Mouse (Mus musculus): ENCODE results near the gene Tex12. TPM values are rescaled to one million over a fixed set of nuclear protein-coding genes. Genes with fewer than 3 reads are reported as not detected.

Tex12 gene
- not detected in 2 replicates for polyA plus RNA-seq (2014; fragmentation: Nextera tagmentation; extraction: Ambion mirVana)

DNA sequence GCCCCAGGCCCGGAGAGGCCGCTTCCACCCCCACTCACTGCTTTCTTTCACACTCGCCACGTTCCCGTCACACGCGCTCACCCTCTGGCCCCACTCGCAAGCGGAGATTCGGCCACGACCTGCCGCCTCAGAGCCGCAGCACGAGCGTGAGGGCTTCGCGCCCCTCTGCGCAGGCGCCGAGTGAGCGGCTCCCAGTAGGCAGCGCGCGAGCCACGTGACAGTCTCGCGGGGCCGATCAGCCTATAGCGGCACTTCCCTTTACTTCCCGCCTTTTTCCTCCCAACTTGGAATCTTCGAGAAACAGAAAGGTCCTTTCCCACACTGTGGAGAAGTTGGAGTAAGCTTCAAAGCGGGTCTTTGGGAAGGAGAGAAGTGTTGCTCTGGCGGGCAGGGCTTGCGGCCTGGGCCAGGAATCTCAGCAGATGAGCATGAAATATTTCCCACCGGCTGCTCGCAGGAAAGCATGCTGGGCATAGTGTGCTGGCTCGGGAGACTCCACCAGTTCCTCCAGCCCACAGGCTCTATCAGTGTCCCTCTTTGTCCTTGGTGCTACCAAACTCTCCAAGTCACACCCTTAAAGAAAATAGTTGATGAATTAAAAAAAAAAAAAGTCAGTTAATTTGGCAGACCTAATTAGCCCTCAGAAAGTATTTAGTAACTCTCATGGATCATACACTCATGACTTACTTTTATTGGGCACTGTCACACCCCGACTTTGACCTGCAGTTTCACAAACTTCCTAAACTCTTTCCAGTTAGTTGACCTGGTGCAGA is at the start of gene Tex12:
TSS of gene Tex12 (minus strand) at position 181 of the 773 bp plus-strand sequence.
- Histone ChIP-seq H3K36me3 (ENCODE audit: insufficient read depth) (no peaks in the 10 kb centered on the region), H3K4me2 (no peak within 1 kb of the TSS), H3K4me1 (ENCODE audit: insufficient read depth) (peaks cover 3% of the 10 kb centered on the region; the same call in 1 of the 2 replicates), H3K27ac (ENCODE audit: low read depth) (no peak within 1 kb of the TSS), H3K4me3 (ENCODE audit: low read depth, low read length) (no peak within 1 kb of the TSS), H3K9me3 (ENCODE audit: low read depth, low read length) (no peaks in the 10 kb centered on the region), H3K9ac (no peak within 1 kb of the TSS), H3K27me3 (ENCODE audit: insufficient read depth, low read length) (no peaks in the 10 kb centered on the region)
- TF ChIP-seq CTCF (IDR thresholded peaks at IDR 0.05; ENCODE audit: low read depth) = no peak
- DNase-seq (no peak), ATAC-seq (ENCODE audit: insufficient read depth) (no peak)
- WGBS = 80% methylated on average over 38 of the region's 38 CpGs

DNA sequence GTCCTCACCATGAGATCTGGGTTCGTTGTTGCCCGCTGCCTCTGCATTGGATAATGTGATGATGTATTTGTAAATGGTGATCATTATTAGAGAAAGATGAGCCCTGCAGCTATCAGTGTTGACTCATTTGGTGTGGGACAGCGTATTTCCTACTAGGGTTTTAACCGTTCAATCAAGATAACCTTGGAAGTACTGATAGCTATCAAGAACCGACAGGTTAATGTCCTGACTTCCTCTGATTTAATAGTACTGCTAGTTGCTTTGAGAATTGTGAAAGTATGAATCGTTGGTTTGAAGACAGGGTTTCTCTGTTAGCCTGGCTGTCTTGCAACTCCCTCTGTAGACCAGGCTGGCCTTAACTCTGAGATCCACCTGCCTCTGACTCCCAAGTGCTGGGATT is 43.2 kb upstream of the Tex12 start:
- WGBS = under 1% methylated on average over 6 of the region's 6 CpGs

DNA sequence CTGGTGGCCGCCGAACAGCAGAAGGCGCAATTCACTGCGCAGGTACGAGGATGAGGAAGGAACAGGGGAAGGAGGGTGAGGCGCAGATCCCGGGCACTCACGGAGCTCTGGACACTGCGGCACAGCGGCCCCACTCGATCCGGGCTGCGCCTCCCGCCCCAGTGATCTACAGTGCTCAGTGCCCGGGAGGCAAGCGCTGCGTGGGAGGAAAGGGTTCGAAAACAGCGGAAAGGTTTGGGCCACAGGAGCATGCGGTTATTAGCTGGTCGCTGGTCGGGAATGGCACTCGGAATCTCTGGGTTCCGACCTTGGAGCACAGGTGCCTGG is 42.8 kb upstream of the Tex12 start:
- DNase-seq (no peak), ATAC-seq (ENCODE audit: insufficient read depth) (peak; percentile 90)
- TF ChIP-seq CTCF (IDR thresholded peaks at IDR 0.05; ENCODE audit: low read depth) = peak; percentile 52
- H3K27me3 ChIP-seq (ENCODE audit: insufficient read depth, low read length) = no peaks in the 10 kb centered on the region
- peaks cover 12% of the 10 kb centered on the region; the same call in 1 of the 2 replicates for H3K4me1 ChIP-seq (ENCODE audit: insufficient read depth)
- H3K4me2 ChIP-seq = peak overlapping the region; percentile 88
- WGBS = under 1% methylated on average over 24 of the region's 24 CpGs
- H3K9me3 ChIP-seq (ENCODE audit: low read depth, low read length) = no peaks in the 10 kb centered on the region
- H3K9ac ChIP-seq = peak overlapping the region; percentile 71
- peak overlapping the region; percentile 65 for H3K27ac ChIP-seq (ENCODE audit: low read depth)
- H3K4me3 ChIP-seq (ENCODE audit: low read depth, low read length) = peak overlapping the region; percentile 90
- peaks cover 56% of the 10 kb centered on the region for H3K36me3 ChIP-seq (ENCODE audit: insufficient read depth)

More for the DNA sequence above, 43.2 kb upstream of the Tex12 start:
- no peaks in the 10 kb centered on the region for H3K9me3 ChIP-seq (ENCODE audit: low read depth, low read length)
- H3K27ac ChIP-seq (ENCODE audit: low read depth) = peak overlapping the region; percentile 65
- no peaks in the 10 kb centered on the region for H3K27me3 ChIP-seq (ENCODE audit: insufficient read depth, low read length)
- ATAC-seq (ENCODE audit: insufficient read depth) (no peak), DNase-seq (peak; percentile 1)
- peaks cover 55% of the 10 kb centered on the region for H3K36me3 ChIP-seq (ENCODE audit: insufficient read depth)
- H3K4me1 ChIP-seq (ENCODE audit: insufficient read depth) = peaks cover 12% of the 10 kb centered on the region; the same call in 1 of the 2 replicates
- peak overlapping the region; percentile 71 for H3K9ac ChIP-seq
- H3K4me3 ChIP-seq (ENCODE audit: low read depth, low read length) = peak overlapping the region; percentile 90
- no peak for TF ChIP-seq CTCF (IDR thresholded peaks at IDR 0.05; ENCODE audit: low read depth)
- H3K4me2 ChIP-seq = peak overlapping the region; percentile 88

DNA sequence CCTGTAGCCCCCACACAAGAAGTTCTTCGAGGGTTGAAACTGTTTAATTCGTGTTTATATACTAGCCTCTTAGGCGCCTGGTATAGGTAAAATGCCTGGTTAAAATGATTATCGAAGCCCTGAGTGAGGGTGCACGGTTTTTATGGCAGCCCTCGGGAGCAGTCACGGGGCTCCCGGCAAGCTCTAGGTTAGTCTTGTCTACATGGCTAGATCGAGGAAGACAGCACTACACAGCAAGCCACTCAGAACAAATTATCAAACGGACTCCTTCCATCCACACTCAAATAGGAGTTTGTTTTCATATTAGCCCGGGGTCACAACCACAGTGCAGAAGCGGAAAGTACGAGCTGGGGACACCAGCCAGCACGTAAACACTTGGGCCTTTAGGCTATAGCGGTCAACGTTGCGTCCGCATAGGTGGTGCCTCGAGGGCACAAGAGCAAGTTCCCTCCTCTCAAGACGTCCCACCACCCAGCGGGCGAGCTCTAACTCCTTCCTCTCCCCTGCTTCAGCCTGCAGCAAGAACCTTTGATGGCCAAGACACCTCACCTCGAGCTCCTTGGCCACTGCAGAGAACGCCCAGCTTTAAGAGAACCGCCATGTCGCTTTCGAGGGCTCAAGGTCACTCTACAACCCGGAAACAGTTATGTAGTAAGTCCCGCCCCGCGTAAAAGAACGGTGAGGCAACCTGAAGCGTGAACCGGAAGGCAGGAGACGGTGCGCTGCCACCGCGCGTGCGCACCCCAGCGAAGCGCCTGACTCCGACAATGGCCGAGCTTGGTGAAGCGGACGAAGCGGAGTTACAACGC is 42.3 kb upstream of the Tex12 start, which contains the start of the genes Sdhd and Timm8b:
TSS of gene Sdhd (minus strand) at position 624 of the 809 bp plus-strand sequence.
TSS of gene Timm8b (plus strand) at position 722 of the 809 bp plus-strand sequence.
- TF ChIP-seq CTCF (IDR thresholded peaks at IDR 0.05; ENCODE audit: low read depth) = no peak
- H3K36me3 ChIP-seq (ENCODE audit: insufficient read depth) = peaks cover 57% of the 10 kb centered on the region
- H3K27me3 ChIP-seq (ENCODE audit: insufficient read depth, low read length) = no peaks in the 10 kb centered on the region
- peak within 1 kb of the TSS; percentile 71 for H3K9ac ChIP-seq
- peak within 1 kb of the TSS; percentile 73 for H3K27ac ChIP-seq (ENCODE audit: low read depth)
- H3K4me2 ChIP-seq = peak within 1 kb of the TSS; percentile 88
- peak; percentile 98 for ATAC-seq (ENCODE audit: insufficient read depth)
- peaks cover 12% of the 10 kb centered on the region; the same call in 1 of the 2 replicates for H3K4me1 ChIP-seq (ENCODE audit: insufficient read depth)
- WGBS = under 1% methylated on average over 48 of the region's 48 CpGs
- DNase-seq = peak; percentile 97
- no peaks in the 10 kb centered on the region for H3K9me3 ChIP-seq (ENCODE audit: low read depth, low read length)
- H3K4me3 ChIP-seq (ENCODE audit: low read depth, low read length) = peak within 1 kb of the TSS; percentile 90

DNA sequence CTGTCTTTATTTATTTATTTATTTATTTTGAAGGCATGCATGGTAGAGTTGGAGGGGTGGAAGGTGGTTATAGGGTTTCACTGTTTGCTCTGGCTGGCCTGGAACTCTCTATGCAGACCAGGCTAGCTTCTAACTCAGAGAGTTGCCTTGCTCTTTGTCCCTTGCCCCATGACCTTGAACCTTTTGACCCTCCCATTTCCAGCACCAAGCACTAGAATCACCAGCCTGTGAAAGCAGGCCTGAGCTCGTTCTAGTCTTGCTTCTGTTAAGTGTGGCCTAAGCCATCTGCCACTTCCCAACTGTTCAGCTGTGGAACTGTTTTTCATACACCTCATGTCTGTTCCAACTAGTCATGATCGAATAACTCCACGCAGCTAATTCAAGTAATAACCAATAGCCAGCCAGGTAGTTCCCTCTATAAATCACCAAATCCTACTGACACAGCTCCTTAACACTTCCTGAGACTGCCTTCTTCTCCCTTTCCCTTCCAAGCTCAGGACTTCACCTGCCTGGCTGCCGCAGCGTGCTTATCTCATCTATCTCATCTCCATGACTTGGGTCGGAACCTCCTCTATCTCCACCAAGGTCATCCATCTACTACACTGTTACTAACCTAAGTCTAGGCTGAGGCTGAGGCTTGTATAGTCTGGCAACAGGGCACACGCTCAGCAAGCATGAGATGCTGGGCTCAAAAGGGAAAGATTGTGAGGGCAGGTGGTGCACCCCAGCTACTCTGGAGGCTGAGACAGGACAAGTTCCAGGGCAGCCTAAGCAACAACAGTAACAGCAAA is 41.1 kb upstream of the Tex12 start:
- no peak for TF ChIP-seq CTCF (IDR thresholded peaks at IDR 0.05; ENCODE audit: low read depth)
- Histone ChIP-seq H3K4me3 (ENCODE audit: low read depth, low read length) (peak overlapping the region; percentile 90), H3K4me1 (ENCODE audit: insufficient read depth) (peaks cover 12% of the 10 kb centered on the region; the same call in 1 of the 2 replicates), H3K4me2 (peak overlapping the region; percentile 88), H3K9ac (peak overlapping the region; percentile 30; the same call in 1 of the 2 replicates), H3K9me3 (ENCODE audit: low read depth, low read length) (no peaks in the 10 kb centered on the region), H3K36me3 (ENCODE audit: insufficient read depth) (peaks cover 56% of the 10 kb centered on the region), H3K27ac (ENCODE audit: low read depth) (no peak overlapping the region), H3K27me3 (ENCODE audit: insufficient read depth, low read length) (no peaks in the 10 kb centered on the region)
- ATAC-seq (ENCODE audit: insufficient read depth) = no peak
- 88% methylated on average over 7 of the region's 7 CpGs for WGBS
- no peak for DNase-seq

DNA sequence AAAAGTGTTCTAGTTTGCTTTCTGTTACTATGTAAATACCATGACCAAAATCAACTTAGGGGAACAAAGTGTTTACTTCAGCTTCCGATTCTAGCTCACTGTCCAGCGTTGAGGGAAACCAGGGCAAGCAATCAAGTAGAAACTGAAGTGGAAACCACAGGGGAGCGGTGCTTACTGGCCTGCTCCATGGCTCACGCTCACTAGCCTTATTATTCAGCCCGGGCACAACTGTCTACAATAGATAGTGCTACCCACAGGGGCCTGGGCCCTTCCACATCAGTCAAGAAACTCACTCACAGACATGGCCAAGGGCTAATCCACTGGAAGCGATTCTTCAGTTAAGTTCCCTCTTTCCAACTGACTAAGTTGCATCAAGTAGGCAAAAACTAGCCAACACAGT is 40.4 kb upstream of the Tex12 start:
- H3K36me3 ChIP-seq (ENCODE audit: insufficient read depth) = peaks cover 57% of the 10 kb centered on the region

More for the DNA sequence above, 40.4 kb upstream of the Tex12 start:
- TF ChIP-seq CTCF (IDR thresholded peaks at IDR 0.05; ENCODE audit: low read depth) = no peak
- 80% methylated on average over 6 of the region's 6 CpGs for WGBS
- peaks cover 12% of the 10 kb centered on the region; the same call in 1 of the 2 replicates for H3K4me1 ChIP-seq (ENCODE audit: insufficient read depth)
- no peak overlapping the region for H3K27ac ChIP-seq (ENCODE audit: low read depth)
- no peak overlapping the region for H3K4me3 ChIP-seq (ENCODE audit: low read depth, low read length)
- no peaks in the 10 kb centered on the region for H3K27me3 ChIP-seq (ENCODE audit: insufficient read depth, low read length)
- H3K4me2 ChIP-seq = peak overlapping the region; percentile 88
- H3K9me3 ChIP-seq (ENCODE audit: low read depth, low read length) = no peaks in the 10 kb centered on the region
- DNase-seq (no peak), ATAC-seq (ENCODE audit: insufficient read depth) (no peak)
- H3K9ac ChIP-seq = no peak overlapping the region
